Mouse (Mus musculus) midbrain, embryonic 14.5 days (tissue): Measurements from ENCODE around the gene Bptf. TPM values are rescaled to one million over a fixed set of nuclear protein-coding genes. Genes with fewer than 3 reads are reported as not detected.
"Not testable (repeated sequence)": the region's sequence is repeated elsewhere in the genome, so short reads cannot be mapped to it uniquely, and the experiment has no call there.

ENCODE experiments used
- ATAC-seq: fragments of 200-750 bp; cut with Nextera tagmentation; 2 replicates; pipeline ENCODE4 v1.8.0; 2017; ENCODE audit warnings: moderate number of reproducible peaks, moderate library complexity; ENCODE audit not compliant: low FRiP score, low TSS enrichment
- DNase-seq: peaks from one replicate; pipeline ENCODE4 v3.0.0-alpha.2; 2015
- H3K27ac ChIP-seq: fragments of 300-500 bp; sonication (generic); replicated peaks from 2 replicates; pipeline ENCODE4 v1.5.1; 2014; ENCODE audit warnings: mild to moderate bottlenecking, low read depth, low read length, moderate library complexity
- H3K27me3 ChIP-seq: fragments of 300-500 bp; sonication (generic); 2 replicates; pipeline ENCODE4 v1.6.1; 2014; ENCODE audit warnings: low read length, control low read depth, mixed read lengths; ENCODE audit not compliant: control insufficient read depth, insufficient read depth
- H3K36me3 ChIP-seq: fragments of 300-500 bp; sonication (generic); 2 replicates; pipeline ENCODE4 v1.6.1; 2014; ENCODE audit warnings: low read length, control low read depth; ENCODE audit not compliant: control insufficient read depth, insufficient read depth
- H3K4me1 ChIP-seq: fragments of 300-500 bp; sonication (generic); 2 replicates; pipeline ENCODE4 v1.6.1; 2014; ENCODE audit warnings: mild to moderate bottlenecking, antibody characterized with exemption, low read length, control low read depth; ENCODE audit not compliant: control insufficient read depth, insufficient read depth
- H3K4me2 ChIP-seq: fragments of 300-500 bp; sonication (generic); 2 replicates; pipeline ENCODE4 v1.6.1; 2014; ENCODE audit warnings: mild to moderate bottlenecking, low read length, moderate library complexity
- H3K4me3 ChIP-seq: fragments of 300-500 bp; sonication (generic); replicated peaks from 2 replicates; pipeline ENCODE4 v1.5.1; 2014; ENCODE audit warnings: low read depth, low read length
- H3K9ac ChIP-seq: fragments of 300-500 bp; sonication (generic); replicated peaks from 2 replicates; pipeline ENCODE4 v1.6.1; 2014; ENCODE audit warnings: mild to moderate bottlenecking, low read length, moderate library complexity
- H3K9me3 ChIP-seq: fragments of 300-500 bp; sonication (generic); 2 replicates; pipeline ENCODE4 v1.6.1; 2016; ENCODE audit warnings: low read length, control low read depth, mixed read lengths; ENCODE audit not compliant: control insufficient read depth
- WGBS: fragments of 180-500 bp; shearing (Covaris S2); extraction: QIAGEN DNeasy Blood & Tissue Kit; methylation state at CpG from one replicate; pipeline ENCODE4 v1.1.7; 2014; 5-methylcytosine and 5-hydroxymethylcytosine counted together
- polyA plus RNA-seq: library from polyadenylated mRNA; unstranded; fragments of >200 nt; fragmentation: Nextera tagmentation; extraction: Ambion mirVana; gene quantifications from 2 replicates; pipeline ENCODE4 v1.2.1, GENCODE M21; 2014

Gene Bptf
- polyA plus RNA-seq, 1 experiment from 2014 or later, result 46.9 TPM

- no peak overlapping the region for H3K9ac ChIP-seq
- no peaks in the 10 kb centered on the region for H3K4me1 ChIP-seq
- no peak overlapping the region for H3K4me3 ChIP-seq
- no peaks in the 10 kb centered on the region for H3K9me3 ChIP-seq
- DNase-seq (no peak), ATAC-seq (no peak)
- no peak overlapping the region for H3K4me2 ChIP-seq
- no peaks in the 10 kb centered on the region for H3K36me3 ChIP-seq
- 90% methylated on average over 2 of the region's 2 CpGs for WGBS
- no peaks in the 10 kb centered on the region for H3K27me3 ChIP-seq
- H3K27ac ChIP-seq, result no peak overlapping the region
Observed at GRCm38 (mm10) chr11:107142382-107142781, 10.5 kb upstream of the Bptf start.

DNA sequence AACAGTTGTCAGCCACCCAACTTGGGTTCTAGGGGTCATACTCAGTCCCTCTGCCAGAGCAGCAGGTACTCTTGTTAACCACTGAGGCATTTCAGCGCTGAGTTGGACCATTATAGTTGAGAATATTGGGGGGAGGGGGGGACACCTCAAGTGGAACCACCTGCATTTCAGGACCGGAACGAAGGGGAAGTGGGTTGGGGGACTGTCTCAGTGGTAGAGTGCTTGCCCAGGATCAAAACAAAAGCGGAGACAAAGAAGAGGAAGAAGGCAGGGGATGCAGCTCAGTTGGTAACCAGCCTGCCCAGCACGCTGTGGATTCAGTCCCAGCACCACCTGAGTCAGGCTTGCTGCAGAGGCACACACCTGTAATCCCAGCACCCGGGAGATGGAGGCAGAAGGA, 8.8 kb upstream of the Bptf start:
- Histone ChIP-seq H3K27ac (no peak overlapping the region), H3K36me3 (no peaks in the 10 kb centered on the region), H3K4me1 (no peaks in the 10 kb centered on the region), H3K4me3 (no peak overlapping the region), H3K9me3 (no peaks in the 10 kb centered on the region), H3K4me2 (no peak overlapping the region), H3K9ac (no peak overlapping the region), H3K27me3 (no peaks in the 10 kb centered on the region)
- DNase-seq, result no peak
- WGBS, result 26% methylated on average over 6 of the region's 6 CpGs
- ATAC-seq, result no peak

DNA sequence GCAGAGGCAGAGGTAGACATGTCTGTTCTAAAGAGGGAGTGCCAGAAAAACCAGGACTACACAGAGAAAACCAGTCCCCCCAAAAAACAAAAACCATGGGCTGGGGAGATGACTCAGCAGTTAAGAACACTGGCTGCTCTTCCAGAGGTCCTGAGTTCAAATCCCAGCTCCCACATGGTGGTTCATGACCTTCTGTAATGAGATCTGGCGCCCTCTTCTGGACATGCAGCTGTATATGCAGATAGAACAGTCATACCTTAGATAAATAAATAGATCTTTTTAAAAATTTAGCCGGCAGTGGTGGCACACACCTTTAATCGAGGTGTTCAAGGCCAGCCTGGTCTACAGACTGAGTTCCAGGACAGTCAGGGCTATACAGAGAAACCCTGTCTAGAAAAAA, 6.7 kb upstream of the Bptf start:
- H3K27ac ChIP-seq, result no peak overlapping the region
- H3K4me3 ChIP-seq, result no peak overlapping the region
- no peak overlapping the region for H3K9ac ChIP-seq
- DNase-seq, result peak; percentile 18
- H3K36me3 ChIP-seq, result no peaks in the 10 kb centered on the region
- no peak for ATAC-seq
- H3K9me3 ChIP-seq, result no peaks in the 10 kb centered on the region
- WGBS, result 80% methylated on average over 3 of the region's 3 CpGs
- no peaks in the 10 kb centered on the region for H3K4me1 ChIP-seq
- no peak overlapping the region for H3K4me2 ChIP-seq
- no peaks in the 10 kb centered on the region for H3K27me3 ChIP-seq

DNA sequence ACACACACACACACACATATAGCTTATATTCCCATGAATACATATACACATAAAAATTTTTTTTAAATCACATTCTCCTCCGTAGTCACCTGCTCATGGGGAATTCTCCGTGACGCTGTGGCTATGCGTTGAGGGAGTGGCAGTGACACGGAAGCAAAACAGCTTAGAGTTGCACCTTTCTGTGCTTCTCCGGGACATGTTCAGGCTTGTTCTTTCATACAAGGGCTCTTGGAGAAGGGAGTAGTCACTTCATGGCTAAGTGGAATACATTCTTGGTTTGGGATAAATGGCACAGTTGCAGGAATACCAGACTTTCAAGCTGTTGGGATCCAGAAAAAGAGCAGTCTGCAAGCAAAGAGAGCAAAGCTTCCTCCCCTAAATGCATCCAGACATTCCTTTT, 5.7 kb upstream of the Bptf start:
- Histone ChIP-seq H3K9ac (no peak overlapping the region), H3K4me2 (no peak overlapping the region), H3K4me3 (no peak overlapping the region), H3K27me3 (no peaks in the 10 kb centered on the region), H3K27ac (no peak overlapping the region), H3K4me1 (0 out of 2 replicates have a peak, but pooled peaks cover 1% of the 10 kb centered on the region), H3K9me3 (no peaks in the 10 kb centered on the region), H3K36me3 (no peaks in the 10 kb centered on the region)
- no peak for DNase-seq
- ATAC-seq, result no peak
- WGBS, result 99% methylated on average over 6 of the region's 6 CpGs

DNA sequence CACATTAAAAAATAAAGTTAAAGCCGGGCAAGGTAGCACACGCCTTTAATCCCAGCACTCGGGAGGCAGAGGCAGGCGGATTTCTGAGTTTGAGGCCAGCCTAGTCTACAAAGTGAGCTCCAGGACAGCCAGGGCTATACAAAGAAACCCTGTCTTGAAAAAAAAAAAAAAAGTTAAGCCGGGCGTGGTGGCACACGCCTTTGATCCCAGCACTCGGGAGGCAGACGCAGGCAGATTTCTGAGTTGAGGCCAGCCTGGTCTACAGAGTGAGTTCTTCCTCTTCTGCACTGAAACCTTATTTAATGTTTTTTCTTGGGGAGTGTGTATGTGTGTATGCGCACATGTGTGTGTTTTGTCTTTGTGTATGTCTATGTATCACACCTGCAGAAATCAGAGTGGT, 4.5 kb upstream of the Bptf start:
- not testable (repeated sequence) for H3K27me3 ChIP-seq, H3K27ac ChIP-seq, H3K9ac ChIP-seq, H3K4me3 ChIP-seq, ATAC-seq, H3K4me1 ChIP-seq, H3K36me3 ChIP-seq, DNase-seq, H3K9me3 ChIP-seq, H3K4me2 ChIP-seq
- WGBS, result 95% methylated on average over 10 of the region's 10 CpGs

- no peak overlapping the region for H3K27ac ChIP-seq
- no peak overlapping the region for H3K4me3 ChIP-seq
- H3K9ac ChIP-seq, result no peak overlapping the region
- DNase-seq (no peak), ATAC-seq (no peak)
- no peak overlapping the region for H3K4me2 ChIP-seq
- no peaks in the 10 kb centered on the region for H3K36me3 ChIP-seq
- H3K27me3 ChIP-seq, result no peaks in the 10 kb centered on the region
- no peaks in the 10 kb centered on the region for H3K9me3 ChIP-seq
- 0 out of 2 replicates have a peak, but pooled peaks cover 5% of the 10 kb centered on the region for H3K4me1 ChIP-seq
- 59% methylated on average over 3 of the region's 3 CpGs for WGBS
Observed at GRCm38 (mm10) chr11:107135741-107136140, 3.8 kb upstream of the Bptf start.

- H3K36me3 ChIP-seq, result no peaks in the 10 kb centered on the region
- no peaks in the 10 kb centered on the region for H3K9me3 ChIP-seq
- no peaks in the 10 kb centered on the region for H3K27me3 ChIP-seq
- 1% methylated on average over 16 of the region's 16 CpGs for WGBS
- H3K4me3 ChIP-seq, result peak overlapping the region; percentile 77
- H3K4me1 ChIP-seq, result peaks cover 19% of the 10 kb centered on the region
- peak overlapping the region; percentile 98 for H3K27ac ChIP-seq
- peak overlapping the region; percentile 88 for H3K4me2 ChIP-seq
- H3K9ac ChIP-seq, result peak overlapping the region; percentile 99
- DNase-seq (peak; percentile 27), ATAC-seq (peak; percentile 13; the same call in 1 of the 2 replicates)
Observed at GRCm38 (mm10) chr11:107132426-107132825, 499 bp upstream of the Bptf start.

- H3K9ac ChIP-seq, result peak overlapping the region; percentile 99
- ATAC-seq (peak; percentile 69), DNase-seq (peak; percentile 71)
- H3K4me2 ChIP-seq, result peak overlapping the region; percentile 88
- H3K27ac ChIP-seq, result peak overlapping the region; percentile 98
- no peaks in the 10 kb centered on the region for H3K36me3 ChIP-seq
- peak overlapping the region; percentile 77 for H3K4me3 ChIP-seq
- H3K27me3 ChIP-seq, result no peaks in the 10 kb centered on the region
- peaks cover 19% of the 10 kb centered on the region for H3K4me1 ChIP-seq
- H3K9me3 ChIP-seq, result no peaks in the 10 kb centered on the region
- under 1% methylated on average over 58 of the region's 65 CpGs for WGBS
Observed at GRCm38 (mm10) chr11:107130879-107131748, 813 bp downstream of the Bptf start.

DNA sequence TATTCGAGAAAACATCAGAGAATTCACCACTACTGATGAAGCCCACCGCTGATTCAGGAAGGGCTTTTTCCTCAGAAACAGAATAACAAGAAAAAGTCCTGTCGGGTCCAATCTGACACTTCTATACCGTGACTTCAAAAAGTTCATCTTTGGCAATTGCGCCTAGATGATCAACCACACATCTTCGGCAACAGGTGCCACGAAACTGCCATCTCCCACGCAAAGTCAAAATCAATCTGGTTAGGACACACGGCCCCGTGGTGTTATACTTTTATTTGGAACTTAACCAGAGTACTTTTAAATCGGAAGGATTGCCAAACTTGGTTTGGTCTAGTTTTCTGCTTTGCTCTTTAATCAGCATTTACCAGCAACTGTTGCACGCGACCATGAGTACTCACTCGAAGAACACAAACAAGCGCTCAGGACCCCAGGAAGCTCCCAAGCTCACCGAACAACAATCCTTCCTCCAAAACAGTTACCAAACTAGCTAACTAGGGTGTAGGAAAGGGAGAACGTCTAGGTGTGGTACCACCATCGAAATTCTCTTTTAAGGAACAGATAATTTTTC, 1.6 kb downstream of the Bptf start:
- no peaks in the 10 kb centered on the region for H3K27me3 ChIP-seq
- H3K27ac ChIP-seq, result no peak overlapping the region
- peak overlapping the region; percentile 77 for H3K4me3 ChIP-seq
- WGBS, result 1% methylated on average over 18 of the region's 18 CpGs
- H3K9ac ChIP-seq, result peak overlapping the region; percentile 99
- H3K9me3 ChIP-seq, result no peaks in the 10 kb centered on the region
- ATAC-seq (no peak), DNase-seq (peak; percentile 54)
- peak overlapping the region; percentile 88 for H3K4me2 ChIP-seq
- no peaks in the 10 kb centered on the region for H3K36me3 ChIP-seq
- H3K4me1 ChIP-seq, result peaks cover 19% of the 10 kb centered on the region
